Mouse (Mus musculus) cortical plate, adult 2 months (tissue): Measurements from ENCODE around the gene Gucd1. TPM values are rescaled to one million over a fixed set of nuclear protein-coding genes. Genes with fewer than 3 reads are reported as not detected.
"Not testable (repeated sequence)": the region's sequence is repeated elsewhere in the genome, so short reads cannot be mapped to it uniquely, and the experiment has no call there.

Source experiments
- H3K27ac ChIP-seq: fragments of 200-500 bp; 2 replicates; pipeline ENCODE4 v1.5.1; 2012; ENCODE audit warnings: low read length, control low read depth, inconsistent platforms; ENCODE audit not compliant: insufficient read depth
- H3K4me1 ChIP-seq: fragments of 200-500 bp; 2 replicates; pipeline ENCODE4 v1.6.1; 2011; ENCODE audit warnings: low read length; ENCODE audit not compliant: control insufficient read depth, insufficient read depth
- H3K4me3 ChIP-seq: fragments of 200-500 bp; 2 replicates; pipeline ENCODE4 v1.5.1; 2011; ENCODE audit warnings: mild to moderate bottlenecking, low read length, control low read depth; ENCODE audit not compliant: insufficient read depth
- CTCF ChIP-seq: fragments of 200-500 bp; IDR thresholded peaks from 2 replicates; pipeline ENCODE4 v1.5.1; 2011; ENCODE audit warnings: mild to moderate bottlenecking, control low read depth, low read length; ENCODE audit not compliant: insufficient read depth; ENCODE audit errors: extremely low read depth
- POLR2A ChIP-seq: fragments of 200-500 bp; IDR thresholded peaks from 2 replicates; pipeline ENCODE4 v1.6.1; 2011; ENCODE audit warnings: mild to moderate bottlenecking, low read length, control low read depth; ENCODE audit not compliant: insufficient read depth; ENCODE audit errors: extremely low read depth
- polyA plus RNA-seq: library from polyadenylated mRNA; depleted of rRNA; stranded (reverse); fragments of >200 nt; gene quantifications from 2 replicates; pipeline ENCODE4 v1.2.3, GENCODE M21; 2012; rRNA removed

The Gucd1 gene
- 14.3 and 16.0 TPM in 2 replicates for polyA plus RNA-seq

GRCm38 (mm10) chr10:75517758-75518143 lies at the start of gene Gucd1:
TSS of gene Gucd1 (minus strand) at chr10:75517972.
- Histone ChIP-seq H3K4me3 (peak within 1 kb of the TSS; percentile 81), H3K4me1 (peaks cover 9% of the 10 kb centered on the region; the same call in 1 of the 2 replicates), H3K27ac (peak within 1 kb of the TSS; percentile 96)
- TF ChIP-seq CTCF (no peak), POLR2A (peak; percentile 73; the same call in 1 of the 2 replicates)

GRCm38 (mm10) chr10:75566765-75567164 lies 49.0 kb upstream of the Gucd1 start:
- not testable (repeated sequence) for H3K27ac ChIP-seq, H3K4me1 ChIP-seq, H3K4me3 ChIP-seq

- TF ChIP-seq POLR2A (no peak), CTCF (no peak)
- Histone ChIP-seq H3K4me1 (no peaks in the 10 kb centered on the region), H3K4me3 (no peak overlapping the region), H3K27ac (no peak overlapping the region)
These were observed 48.5 kb upstream of the Gucd1 start for GRCm38 (mm10) chr10:75566321-75566720.

- Histone ChIP-seq H3K4me3 (no peak overlapping the region), H3K27ac (no peak overlapping the region)
- no peak for TF ChIP-seq CTCF
- TF ChIP-seq POLR2A = no peak
These were observed 48.1 kb upstream of the Gucd1 start for GRCm38 (mm10) chr10:75565906-75566305.

GRCm38 (mm10) chr10:75565436-75565835 lies 47.7 kb upstream of the Gucd1 start:
- Histone ChIP-seq H3K4me1 (no peaks in the 10 kb centered on the region), H3K27ac (no peak overlapping the region), H3K4me3 (no peak overlapping the region)
- TF ChIP-seq CTCF (no peak), POLR2A (no peak)

More at GRCm38 (mm10) chr10:75565906-75566305, 48.1 kb upstream of the Gucd1 start:
- no peaks in the 10 kb centered on the region for H3K4me1 ChIP-seq

- no peak overlapping the region for H3K27ac ChIP-seq
- H3K4me1 ChIP-seq = no peaks in the 10 kb centered on the region
- TF ChIP-seq POLR2A = no peak
- no peak for TF ChIP-seq CTCF
- no peak overlapping the region for H3K4me3 ChIP-seq
These were observed 47.0 kb upstream of the Gucd1 start for GRCm38 (mm10) chr10:75564687-75565265.

GRCm38 (mm10) chr10:75562596-75562995 lies 44.8 kb upstream of the Gucd1 start:
- no peak overlapping the region for H3K27ac ChIP-seq
- H3K4me3 ChIP-seq = no peak overlapping the region
- no peak for TF ChIP-seq POLR2A
- no peak for TF ChIP-seq CTCF
- H3K4me1 ChIP-seq = 0 out of 2 replicates have a peak, but pooled peaks cover 3% of the 10 kb centered on the region

GRCm38 (mm10) chr10:75561071-75561654 lies 43.4 kb upstream of the Gucd1 start, which contains the start of gene Ggt1:
TSS of gene Ggt1 (plus strand) at chr10:75561604.
- Histone ChIP-seq H3K4me1 (0 out of 2 replicates have a peak, but pooled peaks cover 3% of the 10 kb centered on the region), H3K4me3 (peak within 1 kb of the TSS; percentile 59; the same call in 1 of the 2 replicates), H3K27ac (no peak within 1 kb of the TSS)
- TF ChIP-seq POLR2A (no peak), CTCF (no peak)

GRCm38 (mm10) chr10:75560549-75560899 lies 42.8 kb upstream of the Gucd1 start:
- TF ChIP-seq CTCF (no peak), POLR2A (no peak)
- Histone ChIP-seq H3K27ac (no peak overlapping the region), H3K4me1 (0 out of 2 replicates have a peak, but pooled peaks cover 3% of the 10 kb centered on the region), H3K4me3 (peak overlapping the region; percentile 59; the same call in 1 of the 2 replicates)

- Histone ChIP-seq H3K27ac (no peak within 1 kb of the TSS), H3K4me1 (0 out of 2 replicates have a peak, but pooled peaks cover 3% of the 10 kb centered on the region)
- TF ChIP-seq CTCF (no peak), POLR2A (no peak)
These were observed 42.1 kb upstream of the Gucd1 start, which contains the start of gene Lrrc75b for GRCm38 (mm10) chr10:75559676-75560548. TSS of gene Lrrc75b (minus strand) at chr10:75560330.

More at GRCm38 (mm10) chr10:75559676-75560548, 42.1 kb upstream of the Gucd1 start, which contains the start of gene Lrrc75b:
- peak within 1 kb of the TSS; percentile 59 for H3K4me3 ChIP-seq
